Mouse (Mus musculus) kidney, embryonic 15.5 days (tissue): ENCODE results near the gene Hnf1b. TPM values are rescaled to one million over a fixed set of nuclear protein-coding genes. Genes with fewer than 3 reads are reported as not detected.

ENCODE experiments used
- ATAC-seq: fragments of 200-750 bp; cut with Nextera tagmentation; replicated peaks from 2 replicates; pipeline ENCODE4 v1.8.0; 2017; ENCODE audit warnings: moderate TSS enrichment; ENCODE audit not compliant: low FRiP score
- H3K27ac ChIP-seq: fragments of 300-500 bp; sonication (generic); 2 replicates; pipeline ENCODE4 v1.5.1; 2015; ENCODE audit warnings: mild to moderate bottlenecking, inconsistent platforms
- H3K27me3 ChIP-seq: fragments of 300-500 bp; sonication (generic); 2 replicates; pipeline ENCODE4 v1.6.1; 2015; ENCODE audit warnings: inconsistent platforms
- H3K36me3 ChIP-seq: fragments of 300-500 bp; sonication (generic); 2 replicates; pipeline ENCODE4 v1.6.1; 2015; ENCODE audit warnings: inconsistent platforms
- H3K4me1 ChIP-seq: fragments of 300-500 bp; sonication (generic); 2 replicates; pipeline ENCODE4 v1.6.1; 2015; ENCODE audit warnings: inconsistent platforms
- H3K4me2 ChIP-seq: fragments of 300-500 bp; sonication (generic); 2 replicates; pipeline ENCODE4 v1.6.1; 2015; ENCODE audit warnings: moderate library complexity, mild to moderate bottlenecking, inconsistent platforms
- H3K4me3 ChIP-seq: fragments of 300-500 bp; sonication (generic); replicated peaks from 2 replicates; pipeline ENCODE4 v1.5.1; 2015; ENCODE audit warnings: mild to moderate bottlenecking, inconsistent platforms
- H3K9ac ChIP-seq: fragments of 300-500 bp; sonication (generic); 2 replicates; pipeline ENCODE4 v1.6.1; 2015; ENCODE audit warnings: mild to moderate bottlenecking, inconsistent platforms
- H3K9me3 ChIP-seq: fragments of 300-500 bp; sonication (generic); replicated peaks from 2 replicates; pipeline ENCODE4 v1.6.1; 2016; ENCODE audit warnings: inconsistent platforms
- WGBS: fragments of 180-500 bp; shearing (Covaris S2); methylation state at CpG from one replicate; pipeline ENCODE4 v1.1.7; 2015; ENCODE audit warnings: mixed read lengths; 5-methylcytosine and 5-hydroxymethylcytosine counted together
- polyA plus RNA-seq: library from polyadenylated mRNA; unstranded; fragments of >200 nt; fragmentation: Nextera tagmentation; extraction: Ambion mirVana; gene quantifications from 2 replicates; pipeline ENCODE4 v1.2.1, GENCODE M21; 2015

Hnf1b gene
- polyA plus RNA-seq, 1 experiment from 2014 or later = 83.3 TPM

- no peak for ATAC-seq
- WGBS = 83% methylated on average over 8 of the region's 8 CpGs
- H3K4me1 ChIP-seq = 0 out of 2 replicates have a peak, but pooled peaks cover 2% of the 10 kb centered on the region
These were observed 21.2 kb upstream of the Hnf1b start for GRCm38 (mm10) chr11:83828553-83829142.

GRCm38 (mm10) chr11:83832389-83832788, 17.5 kb upstream of the Hnf1b start:
- WGBS = 49% methylated on average over 8 of the region's 8 CpGs
- no peak overlapping the region for H3K4me3 ChIP-seq
- no peak overlapping the region for H3K27ac ChIP-seq
- H3K27me3 ChIP-seq = no peaks in the 10 kb centered on the region
- no peak overlapping the region for H3K9ac ChIP-seq
- no peaks in the 10 kb centered on the region for H3K36me3 ChIP-seq
- ATAC-seq = no peak
- H3K4me2 ChIP-seq = no peak overlapping the region
- no peaks in the 10 kb centered on the region for H3K9me3 ChIP-seq
- peaks cover 4% of the 10 kb centered on the region; the same call in 1 of the 2 replicates for H3K4me1 ChIP-seq

More at GRCm38 (mm10) chr11:83828553-83829142, 21.2 kb upstream of the Hnf1b start:
- Histone ChIP-seq H3K9me3 (no peaks in the 10 kb centered on the region), H3K4me3 (no peak overlapping the region), H3K36me3 (no peaks in the 10 kb centered on the region), H3K27me3 (no peaks in the 10 kb centered on the region), H3K9ac (no peak overlapping the region), H3K4me2 (no peak overlapping the region), H3K27ac (no peak overlapping the region)

GRCm38 (mm10) chr11:83833517-83833916, 16.3 kb upstream of the Hnf1b start:
- Histone ChIP-seq H3K4me2 (no peak overlapping the region), H3K27ac (peak overlapping the region; percentile 56; the same call in 1 of the 2 replicates), H3K9me3 (no peaks in the 10 kb centered on the region), H3K36me3 (no peaks in the 10 kb centered on the region), H3K27me3 (no peaks in the 10 kb centered on the region), H3K4me1 (peaks cover 4% of the 10 kb centered on the region; the same call in 1 of the 2 replicates), H3K4me3 (no peak overlapping the region), H3K9ac (no peak overlapping the region)
- no peak for ATAC-seq
- WGBS = 73% methylated on average over 6 of the region's 6 CpGs

- no peak overlapping the region for H3K4me3 ChIP-seq
- no peak overlapping the region for H3K4me2 ChIP-seq
- H3K4me1 ChIP-seq = peaks cover 4% of the 10 kb centered on the region; the same call in 1 of the 2 replicates
- H3K27ac ChIP-seq = peak overlapping the region; percentile 56
- no peaks in the 10 kb centered on the region for H3K27me3 ChIP-seq
- H3K9me3 ChIP-seq = no peaks in the 10 kb centered on the region
- WGBS = 38% methylated on average over 14 of the region's 14 CpGs
- H3K9ac ChIP-seq = no peak overlapping the region
- ATAC-seq = 0 out of 2 replicates have a peak, but pooled peaks have one; percentile 49
- no peaks in the 10 kb centered on the region for H3K36me3 ChIP-seq
These were observed 15.8 kb upstream of the Hnf1b start for GRCm38 (mm10) chr11:83833959-83834496.

- H3K27me3 ChIP-seq = 0 out of 2 replicates have a peak, but pooled peaks cover 5% of the 10 kb centered on the region
- no peak overlapping the region for H3K4me3 ChIP-seq
- H3K9me3 ChIP-seq = no peaks in the 10 kb centered on the region
- no peaks in the 10 kb centered on the region for H3K36me3 ChIP-seq
- no peak overlapping the region for H3K9ac ChIP-seq
- H3K27ac ChIP-seq = peak overlapping the region; percentile 57
- peak; percentile 74 for ATAC-seq
- WGBS = 41% methylated on average over 6 of the region's 6 CpGs
- H3K4me2 ChIP-seq = no peak overlapping the region
- 0 out of 2 replicates have a peak, but pooled peaks cover 6% of the 10 kb centered on the region for H3K4me1 ChIP-seq
These were observed 10.4 kb upstream of the Hnf1b start for GRCm38 (mm10) chr11:83839451-83839850.

- Histone ChIP-seq H3K27me3 (peaks cover 19% of the 10 kb centered on the region), H3K4me3 (no peak overlapping the region), H3K4me2 (no peak overlapping the region), H3K9ac (no peak overlapping the region), H3K4me1 (0 out of 2 replicates have a peak, but pooled peaks cover 6% of the 10 kb centered on the region), H3K27ac (peak overlapping the region; percentile 45; the same call in 1 of the 2 replicates), H3K9me3 (no peaks in the 10 kb centered on the region), H3K36me3 (no peaks in the 10 kb centered on the region)
- WGBS = 82% methylated on average over 6 of the region's 6 CpGs
- 0 out of 2 replicates have a peak, but pooled peaks have one; percentile 46 for ATAC-seq
These were observed 6.3 kb upstream of the Hnf1b start for GRCm38 (mm10) chr11:83843534-83843933.

- H3K4me2 ChIP-seq = peak overlapping the region; percentile 51
- under 1% methylated on average over 24 of the region's 24 CpGs for WGBS
- peaks cover 31% of the 10 kb centered on the region for H3K4me1 ChIP-seq
- H3K9ac ChIP-seq = peak overlapping the region; percentile 60
- peak overlapping the region; percentile 58 for H3K4me3 ChIP-seq
- peak; percentile 73 for ATAC-seq
- H3K36me3 ChIP-seq = no peaks in the 10 kb centered on the region
- peak overlapping the region; percentile 93 for H3K27ac ChIP-seq
- peaks cover 76% of the 10 kb centered on the region for H3K27me3 ChIP-seq
- H3K9me3 ChIP-seq = no peaks in the 10 kb centered on the region
These were observed 866 bp downstream of the Hnf1b start for GRCm38 (mm10) chr11:83850586-83851272.

- WGBS = 1% methylated on average over 36 of the region's 36 CpGs
- H3K27me3 ChIP-seq = peaks cover 84% of the 10 kb centered on the region
These were observed 1.6 kb downstream of the Hnf1b start for GRCm38 (mm10) chr11:83851273-83852015.

GRCm38 (mm10) chr11:83852016-83852355, 2.1 kb downstream of the Hnf1b start:
- peaks cover 88% of the 10 kb centered on the region for H3K27me3 ChIP-seq
- H3K27ac ChIP-seq = peak overlapping the region; percentile 93
- 0 out of 2 replicates have a peak, but pooled peaks have one; percentile 16 for ATAC-seq

More at GRCm38 (mm10) chr11:83851273-83852015, 1.6 kb downstream of the Hnf1b start:
- H3K4me1 ChIP-seq = peaks cover 31% of the 10 kb centered on the region
- no peaks in the 10 kb centered on the region for H3K9me3 ChIP-seq
- peak overlapping the region; percentile 58 for H3K4me3 ChIP-seq
- peak; percentile 23; the same call in 1 of the 2 replicates for ATAC-seq
- peak overlapping the region; percentile 93 for H3K27ac ChIP-seq
- H3K4me2 ChIP-seq = peak overlapping the region; percentile 51
- peak overlapping the region; percentile 60 for H3K9ac ChIP-seq
- no peaks in the 10 kb centered on the region for H3K36me3 ChIP-seq

GRCm38 (mm10) chr11:83852501-83853211, 2.8 kb downstream of the Hnf1b start:
- Histone ChIP-seq H3K9ac (peak overlapping the region; percentile 60), H3K36me3 (no peaks in the 10 kb centered on the region), H3K4me2 (peak overlapping the region; percentile 51), H3K4me1 (peaks cover 34% of the 10 kb centered on the region), H3K9me3 (no peaks in the 10 kb centered on the region), H3K4me3 (peak overlapping the region; percentile 58), H3K27me3 (peaks cover 87% of the 10 kb centered on the region), H3K27ac (peak overlapping the region; percentile 93)
- under 1% methylated on average over 38 of the region's 38 CpGs for WGBS
- ATAC-seq = peak; percentile 66

More at GRCm38 (mm10) chr11:83852016-83852355, 2.1 kb downstream of the Hnf1b start:
- Histone ChIP-seq H3K4me1 (peaks cover 34% of the 10 kb centered on the region), H3K36me3 (no peaks in the 10 kb centered on the region), H3K4me2 (peak overlapping the region; percentile 51), H3K4me3 (peak overlapping the region; percentile 58), H3K9ac (peak overlapping the region; percentile 60), H3K9me3 (no peaks in the 10 kb centered on the region)
- WGBS = 2% methylated on average over 24 of the region's 24 CpGs

GRCm38 (mm10) chr11:83853221-83853792, 3.4 kb downstream of the Hnf1b start:
- 1% methylated on average over 33 of the region's 33 CpGs for WGBS
- Histone ChIP-seq H3K27me3 (peaks cover 87% of the 10 kb centered on the region), H3K27ac (peak overlapping the region; percentile 93), H3K9me3 (no peaks in the 10 kb centered on the region), H3K4me3 (peak overlapping the region; percentile 58), H3K9ac (peak overlapping the region; percentile 60), H3K4me2 (peak overlapping the region; percentile 51), H3K36me3 (peaks cover 5% of the 10 kb centered on the region; the same call in 1 of the 2 replicates), H3K4me1 (peaks cover 34% of the 10 kb centered on the region)
- ATAC-seq = no peak
